Mouse (Mus musculus) small intestine, adult 2 months (tissue): ENCODE measurements around the gene Chn2.

ENCODE experiments used
- CTCF ChIP-seq: fragments of 200-500 bp; IDR thresholded peaks from 2 replicates; pipeline ENCODE4 v1.5.1; 2012; ENCODE audit warnings: low read depth, mild to moderate bottlenecking, control low read depth, inconsistent platforms, low read length, moderate library complexity, mixed read lengths; ENCODE audit not compliant: insufficient replicate concordance, insufficient read length; ENCODE audit errors: extremely low read depth
- POLR2A ChIP-seq: fragments of 200-500 bp; IDR thresholded peaks from 2 replicates; pipeline ENCODE4 v1.6.1; 2012; ENCODE audit warnings: low read depth, mild to moderate bottlenecking, control low read depth, inconsistent platforms, low read length, moderate library complexity

- TF ChIP-seq CTCF (no peak), POLR2A (no peak)
Observed at GRCm38 (mm10) chr6:54103276-54103975, 64.1 kb downstream of the Chn2 start.
